Mouse (Mus musculus) limb, embryonic 11.5 days (tissue): ENCODE measurements around the gene Ube2a. TPM values are rescaled to one million over a fixed set of nuclear protein-coding genes. Genes with fewer than 3 reads are reported as not detected.
"Not testable (repeated sequence)": the region's sequence is repeated elsewhere in the genome, so short reads cannot be mapped to it uniquely, and the experiment has no call there.

Source experiments
- ATAC-seq: fragments of 200-750 bp; cut with Nextera tagmentation; 2 replicates; pipeline ENCODE4 v1.8.0; 2017; ENCODE audit warnings: low read depth; ENCODE audit not compliant: insufficient number of reproducible peaks, low FRiP score, low TSS enrichment
- DNase-seq: peaks from one replicate; pipeline ENCODE4 v3.0.0-alpha.2; 2015; ENCODE audit warnings: low spot score
- H3K27ac ChIP-seq: fragments of 300-500 bp; sonication (generic); replicated peaks from 2 replicates; pipeline ENCODE4 v1.5.1; 2014; ENCODE audit warnings: low read depth, mild to moderate bottlenecking, low read length
- H3K27me3 ChIP-seq: fragments of 300-500 bp; sonication (generic); 2 replicates; pipeline ENCODE4 v1.6.1; 2014; ENCODE audit warnings: mild to moderate bottlenecking, low read length, mixed read lengths; ENCODE audit not compliant: control insufficient read depth, insufficient read depth
- H3K36me3 ChIP-seq: fragments of 300-500 bp; sonication (generic); 2 replicates; pipeline ENCODE4 v1.6.1; 2014; ENCODE audit warnings: mild to moderate bottlenecking, low read length, moderate library complexity, mixed read lengths; ENCODE audit not compliant: control insufficient read depth, insufficient read depth
- H3K4me1 ChIP-seq: fragments of 300-500 bp; sonication (generic); 2 replicates; pipeline ENCODE4 v1.6.1; 2014; ENCODE audit warnings: low read length, mixed read lengths; ENCODE audit not compliant: control insufficient read depth, insufficient read depth
- H3K4me2 ChIP-seq: fragments of 300-500 bp; sonication (generic); 2 replicates; pipeline ENCODE4 v1.6.1; 2014; ENCODE audit warnings: low read depth, mild to moderate bottlenecking, moderate library complexity; ENCODE audit not compliant: severe bottlenecking
- H3K4me3 ChIP-seq: fragments of 300-500 bp; sonication (generic); 2 replicates; pipeline ENCODE4 v1.5.1; 2014; ENCODE audit warnings: low read depth, low read length
- H3K9ac ChIP-seq: fragments of 300-500 bp; sonication (generic); 2 replicates; pipeline ENCODE4 v1.6.1; 2014; ENCODE audit warnings: mild to moderate bottlenecking, low read length
- H3K9me3 ChIP-seq: fragments of 300-500 bp; sonication (generic); 2 replicates; pipeline ENCODE4 v1.6.1; 2016; ENCODE audit warnings: low read length; ENCODE audit not compliant: control insufficient read depth
- WGBS: fragments of 180-500 bp; shearing (Covaris S2); extraction: QIAGEN DNeasy Blood & Tissue Kit; methylation state at CpG from one replicate; pipeline ENCODE4 v1.1.7; 2014; 5-methylcytosine and 5-hydroxymethylcytosine counted together
- polyA plus RNA-seq: library from polyadenylated mRNA; unstranded; fragments of >200 nt; fragmentation: Nextera tagmentation; extraction: Ambion mirVana; gene quantifications from 2 replicates; pipeline ENCODE4 v1.2.1, GENCODE M21; 2014

Ube2a gene
- polyA plus RNA-seq, 1 experiment from 2014 or later: 124 TPM

GRCm38 (mm10) chrX:36874178-36874696, 537 bp downstream of the Ube2a start:
- ATAC-seq (peak; percentile 95), DNase-seq (peak; percentile 89)
- 10% methylated on average over 48 of the region's 57 CpGs for WGBS

DNA sequence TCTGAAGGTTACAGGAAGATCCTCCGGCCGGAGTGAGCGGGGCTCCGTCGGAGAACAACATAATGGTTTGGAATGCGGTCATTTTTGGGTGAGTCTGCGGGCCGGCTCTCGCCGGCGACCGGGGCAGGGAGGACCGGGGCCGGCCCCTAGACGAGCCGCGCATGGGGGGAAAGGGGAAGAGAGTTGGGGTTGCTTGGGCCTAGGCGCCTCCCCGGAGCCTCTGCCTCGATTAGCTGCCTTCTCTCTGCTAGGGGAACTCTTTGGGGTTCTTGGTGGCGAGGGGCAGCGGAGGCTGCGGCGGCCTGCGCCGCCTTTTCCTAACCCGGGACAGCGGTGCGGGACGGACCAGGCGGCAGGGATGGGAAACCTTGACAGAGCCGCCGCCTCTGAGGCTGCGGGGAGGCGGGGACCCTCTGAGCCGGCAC, 1.0 kb downstream of the Ube2a start:
- ATAC-seq (peak; percentile 55; the same call in 1 of the 2 replicates), DNase-seq (no peak)
- H3K4me1 ChIP-seq: 0 out of 2 replicates have a peak, but pooled peaks cover 2% of the 10 kb centered on the region
- H3K4me3 ChIP-seq: peak overlapping the region; percentile 65
- 13% methylated on average over 30 of the region's 36 CpGs for WGBS
- H3K27ac ChIP-seq: peak overlapping the region; percentile 56; the same call in 1 of the 2 replicates
- H3K9me3 ChIP-seq: no peaks in the 10 kb centered on the region
- H3K27me3 ChIP-seq: no peaks in the 10 kb centered on the region
- peak overlapping the region; percentile 54 for H3K4me2 ChIP-seq
- H3K36me3 ChIP-seq: no peaks in the 10 kb centered on the region
- peak overlapping the region; percentile 78 for H3K9ac ChIP-seq

More at GRCm38 (mm10) chrX:36874178-36874696, 537 bp downstream of the Ube2a start:
- Histone ChIP-seq H3K27me3 (no peaks in the 10 kb centered on the region), H3K36me3 (no peaks in the 10 kb centered on the region), H3K9me3 (no peaks in the 10 kb centered on the region), H3K4me3 (peak overlapping the region; percentile 65), H3K9ac (peak overlapping the region; percentile 78), H3K4me2 (peak overlapping the region; percentile 24; the same call in 1 of the 2 replicates), H3K27ac (peak overlapping the region; percentile 56; the same call in 1 of the 2 replicates), H3K4me1 (0 out of 2 replicates have a peak, but pooled peaks cover 2% of the 10 kb centered on the region)

- DNase-seq: peak; percentile 29
- WGBS: 93% methylated on average over 1 of the region's 1 CpGs
- H3K27me3 ChIP-seq: no peaks in the 10 kb centered on the region
- no peaks in the 10 kb centered on the region; the same call in 1 of the 2 replicates for H3K36me3 ChIP-seq
- no peak overlapping the region for H3K4me3 ChIP-seq
- no peak overlapping the region for H3K4me2 ChIP-seq
- H3K4me1 ChIP-seq: no peaks in the 10 kb centered on the region
- no peak overlapping the region for H3K9ac ChIP-seq
- no peaks in the 10 kb centered on the region for H3K9me3 ChIP-seq
- H3K27ac ChIP-seq: no peak overlapping the region
- no peak for ATAC-seq
Observed at GRCm38 (mm10) chrX:36884719-36885118, 11.0 kb downstream of the Ube2a start.

- not testable (repeated sequence) for H3K27ac ChIP-seq, H3K27me3 ChIP-seq, H3K4me1 ChIP-seq, DNase-seq, H3K4me3 ChIP-seq, H3K9me3 ChIP-seq, ATAC-seq, H3K4me2 ChIP-seq, H3K9ac ChIP-seq, H3K36me3 ChIP-seq
- WGBS: 14% methylated on average over 1 of the region's 1 CpGs
Observed at GRCm38 (mm10) chrX:36898931-36899330, 25.2 kb downstream of the Ube2a start.

DNA sequence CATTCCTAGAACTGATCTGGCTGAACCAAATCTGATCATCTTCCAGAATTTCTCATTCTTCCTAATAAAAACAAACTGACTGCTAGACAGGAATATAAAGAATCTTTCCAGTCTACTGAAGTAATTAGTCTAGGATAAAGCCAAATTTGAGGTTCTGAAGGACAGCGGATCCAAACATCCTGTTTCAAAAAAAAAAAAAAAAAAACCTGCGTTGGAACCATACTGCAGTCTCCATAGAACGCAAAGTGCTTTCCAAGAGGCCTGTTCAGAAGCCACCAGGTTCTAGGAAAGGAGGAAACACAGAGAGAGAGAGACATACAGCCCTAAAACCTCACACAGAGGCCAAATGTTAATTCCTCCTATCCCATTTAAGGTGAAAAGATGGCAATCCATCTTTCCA, 28.0 kb downstream of the Ube2a start:
- H3K9ac ChIP-seq: no peak overlapping the region
- no peaks in the 10 kb centered on the region for H3K4me1 ChIP-seq
- no peaks in the 10 kb centered on the region for H3K27me3 ChIP-seq
- H3K36me3 ChIP-seq: no peaks in the 10 kb centered on the region
- no peaks in the 10 kb centered on the region for H3K9me3 ChIP-seq
- H3K4me3 ChIP-seq: peak overlapping the region; percentile 45; the same call in 1 of the 2 replicates
- DNase-seq (no peak), ATAC-seq (no peak)
- 45% methylated on average over 3 of the region's 3 CpGs for WGBS
- peak overlapping the region; percentile 68 for H3K4me2 ChIP-seq
- no peak overlapping the region for H3K27ac ChIP-seq

- no peaks in the 10 kb centered on the region for H3K27me3 ChIP-seq
- H3K4me2 ChIP-seq: peak within 1 kb of the TSS; percentile 68
- ATAC-seq: peak; percentile 38; the same call in 1 of the 2 replicates
- no peaks in the 10 kb centered on the region for H3K9me3 ChIP-seq
- peak within 1 kb of the TSS; percentile 44 for H3K9ac ChIP-seq
- 18% methylated on average over 38 of the region's 47 CpGs for WGBS
- no peaks in the 10 kb centered on the region for H3K4me1 ChIP-seq
- H3K27ac ChIP-seq: no peak within 1 kb of the TSS; the same call in 1 of the 2 replicates
- H3K4me3 ChIP-seq: peak within 1 kb of the TSS; percentile 45
- DNase-seq: peak; percentile 47
- no peaks in the 10 kb centered on the region for H3K36me3 ChIP-seq
Observed at GRCm38 (mm10) chrX:36902321-36903114, 28.8 kb downstream of the Ube2a start, which contains the start of gene Nkrf. Gene Nkrf, minus strand, starts transcription at chrX:36902899.

- Histone ChIP-seq H3K4me3 (peak overlapping the region; percentile 45), H3K4me2 (peak overlapping the region; percentile 68), H3K27me3 (no peaks in the 10 kb centered on the region), H3K9ac (peak overlapping the region; percentile 44), H3K9me3 (no peaks in the 10 kb centered on the region), H3K27ac (no peak overlapping the region; the same call in 1 of the 2 replicates), H3K4me1 (no peaks in the 10 kb centered on the region), H3K36me3 (no peaks in the 10 kb centered on the region)
- 14% methylated on average over 32 of the region's 32 CpGs for WGBS
- DNase-seq (peak; percentile 88), ATAC-seq (peak; percentile 94)
Observed at GRCm38 (mm10) chrX:36903115-36903768, 29.5 kb downstream of the Ube2a start.

GRCm38 (mm10) chrX:36906539-36906938, 32.8 kb downstream of the Ube2a start:
- no peaks in the 10 kb centered on the region for H3K9me3 ChIP-seq
- H3K9ac ChIP-seq: no peak overlapping the region
- no peaks in the 10 kb centered on the region for H3K36me3 ChIP-seq
- no peak for DNase-seq
- no peak overlapping the region for H3K4me3 ChIP-seq
- no peaks in the 10 kb centered on the region for H3K4me1 ChIP-seq
- no peak overlapping the region for H3K4me2 ChIP-seq
- no peaks in the 10 kb centered on the region for H3K27me3 ChIP-seq
- WGBS: 40% methylated on average over 5 of the region's 5 CpGs
- no peak for ATAC-seq
- H3K27ac ChIP-seq: no peak overlapping the region
